Mouse (Mus musculus) CH12.LX (cell line): Measurements from ENCODE around the gene Pllp.

ENCODE experiments used
- CTCF ChIP-seq, 2 experiments: IDR thresholded peaks in 1 of 2; conservative IDR thresholded peaks in 1 of 2; 2 replicates each; pipeline ENCODE4 v1.5.1; 2011 to 2012; ENCODE audit warnings: low read depth in 2 of 2, low read length in 2 of 2, improper control_type of control experiment in 1 of 2, inconsistent platforms in 1 of 2, mild to moderate bottlenecking in 1 of 2, moderate library complexity in 1 of 2
- EP300 ChIP-seq: IDR thresholded peaks from 2 replicates; pipeline ENCODE4 v1.6.1; 2011; ENCODE audit warnings: low read length, improper control_type of control experiment
- RCOR1 ChIP-seq: conservative IDR thresholded peaks from 2 replicates; pipeline ENCODE4 v1.6.1; 2012; ENCODE audit warnings: low read depth, mild to moderate bottlenecking, inconsistent platforms, low read length, improper control_type of control experiment

DNA sequence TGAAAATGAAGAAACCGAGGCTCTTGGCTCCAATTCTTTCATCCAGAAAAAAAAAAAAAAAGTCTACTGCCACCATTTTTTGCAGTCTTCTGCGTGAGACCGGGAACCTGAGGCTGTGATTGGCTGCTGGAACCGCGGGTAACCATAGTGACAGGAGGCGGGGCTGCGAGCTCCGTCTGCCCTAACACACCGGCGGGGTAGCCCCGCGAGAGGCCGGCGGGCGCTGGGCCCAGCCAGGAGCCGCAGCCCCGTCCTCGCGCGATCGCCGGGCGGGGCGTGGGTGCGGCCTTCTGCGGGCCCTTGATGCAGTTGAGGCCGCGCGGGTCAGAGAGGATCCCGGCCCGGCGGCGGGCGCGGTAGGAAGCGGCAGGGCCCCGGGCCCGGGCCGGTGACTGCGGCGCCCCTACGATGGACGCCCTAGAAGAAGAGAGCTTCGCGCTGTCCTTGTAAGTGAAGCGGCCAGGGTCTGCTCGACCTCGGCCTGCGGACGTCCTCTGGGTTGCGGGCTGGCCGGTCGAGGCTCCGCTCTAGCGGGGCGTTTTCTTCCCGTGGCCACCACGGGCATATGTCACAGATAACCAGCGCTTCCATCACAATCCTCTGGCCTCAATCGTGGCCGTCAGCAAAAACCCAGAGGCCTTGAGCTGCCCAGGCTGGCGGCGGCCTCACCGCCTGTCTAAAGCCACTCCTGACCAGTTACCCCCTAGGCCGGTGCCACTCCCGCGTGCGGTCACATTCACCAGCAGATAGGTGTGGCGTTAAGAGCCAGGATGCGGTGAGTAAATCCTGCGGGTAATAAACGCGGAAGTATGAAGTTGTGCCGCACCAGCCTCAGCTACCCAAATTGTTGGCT, 29.4 kb downstream of the Pllp start, which contains the start of gene Arl2bp:
- TF ChIP-seq CTCF (conservative IDR thresholded peaks at IDR 0.05 in 1 of 2, IDR thresholded peaks at IDR 0.05 in 1 of 2; ENCODE audit: low read depth in 2 of 2, low read length in 2 of 2): no peak
- no peak for TF ChIP-seq RCOR1
- TF ChIP-seq EP300: no peak
